Mouse (Mus musculus) lung, postnatal 4 days (tissue): Measurements from ENCODE around the gene Abcb6.

Experiments used
- DNase-seq, 2 experiments: peaks; one replicate each; pipeline ENCODE4 v3.0.0; 2021

Gene Abcb6

GRCm38 (mm10) chr1:75180105-75180590 lies at the start of gene Abcb6:
Abcb6 (minus strand) TSS chr1:75180392.
- DNase-seq: peak; percentile 88 to 92

GRCm38 (mm10) chr1:75229158-75229557 lies 49.0 kb upstream of the Abcb6 start:
- DNase-seq: no peak

GRCm38 (mm10) chr1:75227653-75228052 lies 47.5 kb upstream of the Abcb6 start:
- DNase-seq: no peak

GRCm38 (mm10) chr1:75226138-75226537 lies 45.9 kb upstream of the Abcb6 start:
- DNase-seq: no peak

- no peak for DNase-seq
Observed at GRCm38 (mm10) chr1:75225473-75225872, 45.3 kb upstream of the Abcb6 start.

GRCm38 (mm10) chr1:75223532-75223931 lies 43.3 kb upstream of the Abcb6 start:
- no peak for DNase-seq

GRCm38 (mm10) chr1:75222926-75223325 lies 42.7 kb upstream of the Abcb6 start:
- no peak for DNase-seq

- no peak for DNase-seq
Observed at GRCm38 (mm10) chr1:75221538-75221937, 41.3 kb upstream of the Abcb6 start.

GRCm38 (mm10) chr1:75219531-75219930 lies 39.3 kb upstream of the Abcb6 start, which contains the start of gene Tuba4a:
Tuba4a (minus strand) TSS chr1:75219865.
- DNase-seq: peak in 1 of 2 experiments; percentile 39

- DNase-seq: peak; percentile 92 to 93
Observed at GRCm38 (mm10) chr1:75219078-75219477, 38.9 kb upstream of the Abcb6 start.

- peak; percentile 49 to 64 for DNase-seq
Observed at GRCm38 (mm10) chr1:75218227-75219001, 38.2 kb upstream of the Abcb6 start.

- no peak for DNase-seq
Observed at GRCm38 (mm10) chr1:75217893-75218226, 37.7 kb upstream of the Abcb6 start.

- DNase-seq: no peak
Observed at GRCm38 (mm10) chr1:75216797-75217585, 36.8 kb upstream of the Abcb6 start.

GRCm38 (mm10) chr1:75215785-75216184 lies 35.6 kb upstream of the Abcb6 start:
- no peak for DNase-seq

- DNase-seq: no peak
Observed at GRCm38 (mm10) chr1:75214886-75215285, 34.7 kb upstream of the Abcb6 start.

- DNase-seq: no peak
Observed at GRCm38 (mm10) chr1:75214442-75214841, 34.2 kb upstream of the Abcb6 start.

GRCm38 (mm10) chr1:75213096-75213495 lies 32.9 kb upstream of the Abcb6 start:
- DNase-seq: no peak

GRCm38 (mm10) chr1:75212542-75212941 lies 32.4 kb upstream of the Abcb6 start:
- no peak for DNase-seq

- DNase-seq: no peak
Observed at GRCm38 (mm10) chr1:75211141-75211708, 31.0 kb upstream of the Abcb6 start.

- peak; percentile 97 for DNase-seq
Observed at GRCm38 (mm10) chr1:75210136-75211087, 30.2 kb upstream of the Abcb6 start, which contains the start of the genes Glb1l and Stk16. Glb1l (minus strand) TSS chr1:75210813. Stk16 (plus strand) TSS chr1:75210838.

- peak; percentile 65 to 66 for DNase-seq
Observed at GRCm38 (mm10) chr1:75208967-75209678, 28.9 kb upstream of the Abcb6 start.

GRCm38 (mm10) chr1:75201236-75201635 lies 21.0 kb upstream of the Abcb6 start:
- DNase-seq: no peak
